Mouse (Mus musculus) right cerebral cortex, postnatal 4 days (tissue): ENCODE measurements around the gene Ranbp2.
"Not testable (repeated sequence)": the region's sequence is repeated elsewhere in the genome, so short reads cannot be mapped to it uniquely, and the experiment has no call there.

Source experiments
- DNase-seq: peaks from one replicate; pipeline ENCODE4 v3.0.0-alpha.2; 2022

The Ranbp2 gene

GRCm38 (mm10) chr10:58497320-58498284 lies 50.9 kb downstream of the Ranbp2 start, which contains the start of gene Ccdc138:
TSS of gene Ccdc138 (plus strand) at chr10:58497948.
- DNase-seq = peak; percentile 89

GRCm38 (mm10) chr10:58498516-58498915 lies 51.8 kb downstream of the Ranbp2 start:
- DNase-seq = no peak

GRCm38 (mm10) chr10:58529358-58529757 lies 82.6 kb downstream of the Ranbp2 start:
- no peak for DNase-seq

GRCm38 (mm10) chr10:58530896-58531790 lies 84.4 kb downstream of the Ranbp2 start:
- DNase-seq = no peak

GRCm38 (mm10) chr10:58532177-58532576 lies 85.5 kb downstream of the Ranbp2 start:
- no peak for DNase-seq

- not testable (repeated sequence) for DNase-seq
These were observed 89.6 kb downstream of the Ranbp2 start for GRCm38 (mm10) chr10:58536276-58536675.

GRCm38 (mm10) chr10:58540613-58541012 lies 93.9 kb downstream of the Ranbp2 start:
- DNase-seq = no peak
